Mouse (Mus musculus) lung, adult 2 months (tissue): ENCODE results near the gene Iqck.

ENCODE experiments used
- CTCF ChIP-seq: fragments of 200-500 bp; IDR thresholded peaks from 2 replicates; pipeline ENCODE4 v1.5.1; 2011; ENCODE audit warnings: mild to moderate bottlenecking, low read length, control low read depth; ENCODE audit not compliant: insufficient read depth
- POLR2A ChIP-seq: fragments of 200-500 bp; IDR thresholded peaks from 2 replicates; pipeline ENCODE4 v1.6.1; 2011; ENCODE audit warnings: low read depth, mild to moderate bottlenecking, control low read depth, low read length, borderline replicate concordance; ENCODE audit errors: extremely low read depth

- peak; percentile 85 for TF ChIP-seq POLR2A
- TF ChIP-seq CTCF = no peak
Observed at GRCm38 (mm10) chr7:118855171-118855876, at the start of gene Iqck.
